Mouse (Mus musculus) liver, adult 2 months (tissue): Measurements from ENCODE around the gene Usp47.

ENCODE experiments used
- CTCF ChIP-seq: fragments of 200-500 bp; IDR thresholded peaks from 2 replicates; pipeline ENCODE4 v1.5.1; 2011; ENCODE audit warnings: low read depth, low read length, control low read depth
- POLR2A ChIP-seq: fragments of 200-500 bp; IDR thresholded peaks from 2 replicates; pipeline ENCODE4 v1.6.1; 2011; ENCODE audit warnings: low read length, control low read depth; ENCODE audit not compliant: insufficient read depth; ENCODE audit errors: extremely low read depth

GRCm38 (mm10) chr7:111977871-111978270 lies 45.4 kb upstream of the Usp47 start:
- no peak for TF ChIP-seq CTCF
- TF ChIP-seq POLR2A: no peak
